Mouse (Mus musculus): ENCODE measurements at regions not wholly inside any gene's neighbourhood (a gene's known extent, or its start where the extent isn't known, plus 50 kb on each side); places are given as distances from the start of the nearest gene placed in this dataset.

DNA sequence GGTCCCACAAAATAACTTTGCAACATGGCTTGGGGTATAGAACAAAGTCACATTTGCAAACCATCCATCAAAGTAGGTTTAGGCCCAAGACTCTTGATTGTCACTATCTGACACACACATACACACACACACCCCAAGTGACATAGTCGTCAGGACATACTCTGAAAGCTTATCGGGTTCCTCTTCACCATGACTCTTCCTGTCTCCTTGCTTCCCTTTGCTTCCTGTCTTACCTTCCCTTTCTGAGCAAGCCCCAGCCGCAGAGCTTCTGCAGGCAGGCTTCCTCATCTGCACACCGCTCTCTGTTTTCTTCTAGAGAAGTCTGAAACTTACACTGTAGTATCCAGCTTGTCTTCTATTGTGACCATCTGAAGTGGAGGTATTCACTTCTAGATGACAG, 368.9 kb downstream of the H2al1j start:
- TF ChIP-seq CTCF (IDR thresholded peaks at IDR 0.05; ENCODE audit: control insufficient read depth, insufficient read depth, insufficient replicate concordance, low read depth, low read length) (no peak), POLR2A (IDR thresholded peaks at IDR 0.05; ENCODE audit: control insufficient read depth, low read depth, low read length) (no peak)

Data from testis, adult 2 months (tissue).